Mouse (Mus musculus): Measurements from ENCODE around the gene Tdrd9. TPM values are rescaled to one million over a fixed set of nuclear protein-coding genes. Genes with fewer than 3 reads are reported as not detected.

Gene Tdrd9
- polyA plus RNA-seq, 1 experiment from 2014 or later, result 0.47 TPM

- Histone ChIP-seq H3K4me1 (no peaks in the 10 kb centered on the region), H3K4me3 (replicated peaks) (no peak overlapping the region), H3K9me3 (replicated peaks) (no peaks in the 10 kb centered on the region), H3K9ac (no peak overlapping the region), H3K27me3 (no peaks in the 10 kb centered on the region), H3K36me3 (no peaks in the 10 kb centered on the region), H3K27ac (no peak overlapping the region), H3K4me2 (no peak overlapping the region)
- 91% methylated on average over 10 of the region's 10 CpGs for WGBS
- ATAC-seq (replicated peaks; ENCODE audit: low FRiP score), result no peak
Observed at GRCm38 (mm10) chr12:111972504-111972903, 1.1 kb downstream of the Tdrd9 start.

GRCm38 (mm10) chr12:111974578-111974977 lies 3.2 kb downstream of the Tdrd9 start:
- no peak overlapping the region for H3K27ac ChIP-seq
- peaks cover 3% of the 10 kb centered on the region; the same call in 1 of the 2 replicates for H3K27me3 ChIP-seq
- H3K4me3 ChIP-seq (replicated peaks), result no peak overlapping the region
- no peak overlapping the region for H3K4me2 ChIP-seq
- no peak for ATAC-seq (replicated peaks; ENCODE audit: low FRiP score)
- no peaks in the 10 kb centered on the region for H3K4me1 ChIP-seq
- no peak overlapping the region for H3K9ac ChIP-seq
- H3K9me3 ChIP-seq (replicated peaks), result no peaks in the 10 kb centered on the region
- WGBS, result 63% methylated on average over 6 of the region's 6 CpGs
- H3K36me3 ChIP-seq, result no peaks in the 10 kb centered on the region

GRCm38 (mm10) chr12:111977138-111977537 lies 5.8 kb downstream of the Tdrd9 start:
- WGBS, result 49% methylated on average over 6 of the region's 6 CpGs
- no peak for ATAC-seq (replicated peaks; ENCODE audit: low FRiP score)
- H3K4me2 ChIP-seq, result no peak overlapping the region
- H3K36me3 ChIP-seq, result no peaks in the 10 kb centered on the region
- H3K9ac ChIP-seq, result no peak overlapping the region
- H3K27ac ChIP-seq, result no peak overlapping the region
- H3K4me1 ChIP-seq, result no peaks in the 10 kb centered on the region
- H3K4me3 ChIP-seq (replicated peaks), result no peak overlapping the region
- H3K27me3 ChIP-seq, result peaks cover 8% of the 10 kb centered on the region
- no peaks in the 10 kb centered on the region for H3K9me3 ChIP-seq (replicated peaks)

GRCm38 (mm10) chr12:111978274-111978673 lies 6.9 kb downstream of the Tdrd9 start:
- peaks cover 8% of the 10 kb centered on the region for H3K27me3 ChIP-seq
- H3K9ac ChIP-seq, result no peak overlapping the region
- no peak overlapping the region for H3K4me2 ChIP-seq
- no peaks in the 10 kb centered on the region for H3K36me3 ChIP-seq
- no peaks in the 10 kb centered on the region for H3K9me3 ChIP-seq (replicated peaks)
- no peaks in the 10 kb centered on the region for H3K4me1 ChIP-seq
- WGBS, result 75% methylated on average over 6 of the region's 6 CpGs
- no peak overlapping the region for H3K27ac ChIP-seq
- ATAC-seq (replicated peaks; ENCODE audit: low FRiP score), result no peak
- H3K4me3 ChIP-seq (replicated peaks), result no peak overlapping the region

GRCm38 (mm10) chr12:111980887-111981367 lies 9.6 kb downstream of the Tdrd9 start, which contains the start of gene Rd3l:
Gene Rd3l (minus strand): TSS chr12:111981317.
- H3K9ac ChIP-seq, result no peak within 1 kb of the TSS
- no peak within 1 kb of the TSS for H3K4me3 ChIP-seq (replicated peaks)
- peaks cover 8% of the 10 kb centered on the region for H3K27me3 ChIP-seq
- no peaks in the 10 kb centered on the region for H3K9me3 ChIP-seq (replicated peaks)
- ATAC-seq (replicated peaks; ENCODE audit: low FRiP score), result no peak
- H3K4me1 ChIP-seq, result no peaks in the 10 kb centered on the region
- no peak within 1 kb of the TSS for H3K27ac ChIP-seq
- no peak within 1 kb of the TSS for H3K4me2 ChIP-seq
- H3K36me3 ChIP-seq, result no peaks in the 10 kb centered on the region
- WGBS, result 60% methylated on average over 6 of the region's 6 CpGs

- ATAC-seq (replicated peaks; ENCODE audit: low FRiP score), result no peak
- no peaks in the 10 kb centered on the region for H3K4me1 ChIP-seq
Observed at GRCm38 (mm10) chr12:111981831-111982230, 10.5 kb downstream of the Tdrd9 start.

GRCm38 (mm10) chr12:111983165-111983564 lies 11.8 kb downstream of the Tdrd9 start:
- 70% methylated on average over 2 of the region's 2 CpGs for WGBS
- H3K4me2 ChIP-seq, result no peak overlapping the region
- no peaks in the 10 kb centered on the region for H3K4me1 ChIP-seq
- no peak for ATAC-seq (replicated peaks; ENCODE audit: low FRiP score)
- peaks cover 17% of the 10 kb centered on the region for H3K27me3 ChIP-seq
- H3K36me3 ChIP-seq, result no peaks in the 10 kb centered on the region
- H3K27ac ChIP-seq, result no peak overlapping the region
- H3K4me3 ChIP-seq (replicated peaks), result no peak overlapping the region
- H3K9ac ChIP-seq, result no peak overlapping the region
- H3K9me3 ChIP-seq (replicated peaks), result no peaks in the 10 kb centered on the region

More at GRCm38 (mm10) chr12:111981831-111982230, 10.5 kb downstream of the Tdrd9 start:
- no peak overlapping the region for H3K4me2 ChIP-seq
- H3K27ac ChIP-seq, result no peak overlapping the region
- H3K9me3 ChIP-seq (replicated peaks), result no peaks in the 10 kb centered on the region
- H3K4me3 ChIP-seq (replicated peaks), result no peak overlapping the region
- peaks cover 11% of the 10 kb centered on the region for H3K27me3 ChIP-seq
- WGBS, result 56% methylated on average over 8 of the region's 8 CpGs
- no peaks in the 10 kb centered on the region for H3K36me3 ChIP-seq
- H3K9ac ChIP-seq, result no peak overlapping the region

GRCm38 (mm10) chr12:111986756-111987155 lies 15.4 kb downstream of the Tdrd9 start:
- WGBS, result 48% methylated on average over 9 of the region's 9 CpGs
- ATAC-seq (replicated peaks; ENCODE audit: low FRiP score), result no peak
- H3K9ac ChIP-seq, result no peak overlapping the region

GRCm38 (mm10) chr12:111992626-111993025 lies 21.3 kb downstream of the Tdrd9 start:
- Histone ChIP-seq H3K4me1 (0 out of 2 replicates have a peak, but pooled peaks cover 6% of the 10 kb centered on the region), H3K36me3 (no peaks in the 10 kb centered on the region), H3K27ac (no peak overlapping the region), H3K4me2 (no peak overlapping the region), H3K27me3 (no peaks in the 10 kb centered on the region; the same call in 1 of the 2 replicates), H3K4me3 (replicated peaks) (no peak overlapping the region), H3K9me3 (replicated peaks) (0 out of 2 replicates have a peak, but pooled peaks cover 7% of the 10 kb centered on the region), H3K9ac (no peak overlapping the region)
- ATAC-seq (replicated peaks; ENCODE audit: low FRiP score), result no peak
- 92% methylated on average over 5 of the region's 5 CpGs for WGBS

More at GRCm38 (mm10) chr12:111986756-111987155, 15.4 kb downstream of the Tdrd9 start:
- Histone ChIP-seq H3K9me3 (replicated peaks) (no peaks in the 10 kb centered on the region), H3K36me3 (no peaks in the 10 kb centered on the region), H3K27ac (no peak overlapping the region), H3K4me3 (replicated peaks) (no peak overlapping the region), H3K4me2 (no peak overlapping the region), H3K4me1 (0 out of 2 replicates have a peak, but pooled peaks cover 6% of the 10 kb centered on the region), H3K27me3 (peaks cover 9% of the 10 kb centered on the region; the same call in 1 of the 2 replicates)

GRCm38 (mm10) chr12:111995161-111995560 lies 23.8 kb downstream of the Tdrd9 start:
- 91% methylated on average over 2 of the region's 2 CpGs for WGBS
- Histone ChIP-seq H3K4me3 (replicated peaks) (no peak overlapping the region), H3K36me3 (no peaks in the 10 kb centered on the region), H3K27me3 (no peaks in the 10 kb centered on the region), H3K9me3 (replicated peaks) (0 out of 2 replicates have a peak, but pooled peaks cover 7% of the 10 kb centered on the region), H3K9ac (no peak overlapping the region), H3K27ac (no peak overlapping the region), H3K4me2 (no peak overlapping the region), H3K4me1 (0 out of 2 replicates have a peak, but pooled peaks cover under 1% of the 10 kb centered on the region)
- ATAC-seq (replicated peaks; ENCODE audit: low FRiP score), result no peak

- Histone ChIP-seq H3K4me3 (replicated peaks) (no peak overlapping the region), H3K4me1 (no peaks in the 10 kb centered on the region), H3K27ac (no peak overlapping the region), H3K9ac (no peak overlapping the region), H3K36me3 (no peaks in the 10 kb centered on the region), H3K9me3 (replicated peaks) (0 out of 2 replicates have a peak, but pooled peaks cover 7% of the 10 kb centered on the region), H3K4me2 (no peak overlapping the region), H3K27me3 (no peaks in the 10 kb centered on the region)
- 91% methylated on average over 7 of the region's 7 CpGs for WGBS
- ATAC-seq (replicated peaks; ENCODE audit: low FRiP score), result no peak
Observed at GRCm38 (mm10) chr12:111999735-112000134, 28.4 kb downstream of the Tdrd9 start.

GRCm38 (mm10) chr12:112001223-112001622 lies 29.9 kb downstream of the Tdrd9 start:
- H3K27ac ChIP-seq, result no peak overlapping the region
- no peak overlapping the region for H3K4me3 ChIP-seq (replicated peaks)
- no peaks in the 10 kb centered on the region for H3K36me3 ChIP-seq
- 19% methylated on average over 8 of the region's 8 CpGs for WGBS
- no peak for ATAC-seq (replicated peaks; ENCODE audit: low FRiP score)
- H3K9ac ChIP-seq, result no peak overlapping the region
- H3K4me1 ChIP-seq, result no peaks in the 10 kb centered on the region
- H3K4me2 ChIP-seq, result no peak overlapping the region
- H3K27me3 ChIP-seq, result no peaks in the 10 kb centered on the region
- H3K9me3 ChIP-seq (replicated peaks), result 0 out of 2 replicates have a peak, but pooled peaks cover under 1% of the 10 kb centered on the region
